Mouse (Mus musculus) heart, adult 2 months (tissue): Measurements from ENCODE around the gene Klhl32.

ENCODE experiments used
- CTCF ChIP-seq: fragments of 200-600 bp; IDR thresholded peaks from 2 replicates; pipeline ENCODE4 v1.8.1; 2022; ENCODE audit warnings: antibody characterized with exemption, mild to moderate bottlenecking, moderate library complexity
- EP300 ChIP-seq: fragments of 200-500 bp; IDR thresholded peaks from 2 replicates; pipeline ENCODE4 v1.6.1; 2011; ENCODE audit warnings: low read depth, low read length, control low read depth; ENCODE audit not compliant: insufficient read depth
- POLR2A ChIP-seq: fragments of 200-500 bp; IDR thresholded peaks from 2 replicates; pipeline ENCODE4 v1.6.1; 2011; ENCODE audit warnings: mild to moderate bottlenecking, low read depth, low read length, control low read depth; ENCODE audit not compliant: insufficient read depth

- TF ChIP-seq POLR2A, result no peak
- TF ChIP-seq CTCF, result no peak
- no peak for TF ChIP-seq EP300
Measured at GRCm38 (mm10) chr4:24801881-24802280, 49.0 kb downstream of the Klhl32 start.
